Mouse (Mus musculus): Measurements from ENCODE around the gene Actr6. TPM values are rescaled to one million over a fixed set of nuclear protein-coding genes. Genes with fewer than 3 reads are reported as not detected.
"Not testable (repeated sequence)": the region's sequence is repeated elsewhere in the genome, so short reads cannot be mapped to it uniquely, and the experiment has no call there.

Actr6 gene
- polyA plus RNA-seq, 1 experiment: 20.2 TPM

GRCm38 (mm10) chr10:89737887-89738286 lies 5.8 kb upstream of the Actr6 start:
- TF ChIP-seq POLR2A (IDR thresholded peaks at IDR 0.05; ENCODE audit: borderline replicate concordance, extremely low read depth, insufficient read depth, insufficient read length, poor library complexity, severe bottlenecking) (no peak), CTCF (IDR thresholded peaks at IDR 0.05; ENCODE audit: borderline replicate concordance, extremely low read depth, insufficient read depth, insufficient read length) (no peak)
- DNase-seq (ENCODE audit: low read depth): no peak

- TF ChIP-seq POLR2A (IDR thresholded peaks at IDR 0.05; ENCODE audit: borderline replicate concordance, extremely low read depth, insufficient read depth, insufficient read length, poor library complexity, severe bottlenecking) (no peak), CTCF (IDR thresholded peaks at IDR 0.05; ENCODE audit: borderline replicate concordance, extremely low read depth, insufficient read depth, insufficient read length) (no peak)
- DNase-seq (ENCODE audit: low read depth): no peak
Observed at GRCm38 (mm10) chr10:89737092-89737491, 5.0 kb upstream of the Actr6 start.

- peak; percentile 23 for DNase-seq (ENCODE audit: low read depth)
- TF ChIP-seq POLR2A (IDR thresholded peaks at IDR 0.05; ENCODE audit: borderline replicate concordance, extremely low read depth, insufficient read depth, insufficient read length, poor library complexity, severe bottlenecking) (no peak), CTCF (IDR thresholded peaks at IDR 0.05; ENCODE audit: borderline replicate concordance, extremely low read depth, insufficient read depth, insufficient read length) (no peak)
Observed at GRCm38 (mm10) chr10:89731341-89731740, 754 bp downstream of the Actr6 start.

- TF ChIP-seq CTCF (IDR thresholded peaks at IDR 0.05; ENCODE audit: borderline replicate concordance, extremely low read depth, insufficient read depth, insufficient read length): no peak
- no peak for TF ChIP-seq POLR2A (IDR thresholded peaks at IDR 0.05; ENCODE audit: borderline replicate concordance, extremely low read depth, insufficient read depth, insufficient read length, poor library complexity, severe bottlenecking)
- no peak for DNase-seq (ENCODE audit: low read depth)
Observed at GRCm38 (mm10) chr10:89730386-89730785, 1.7 kb downstream of the Actr6 start.

GRCm38 (mm10) chr10:89722247-89723195 lies 9.6 kb downstream of the Actr6 start:
- no peak for DNase-seq (ENCODE audit: low read depth)
- TF ChIP-seq POLR2A (IDR thresholded peaks at IDR 0.05; ENCODE audit: borderline replicate concordance, extremely low read depth, insufficient read depth, insufficient read length, poor library complexity, severe bottlenecking) (no peak), CTCF (IDR thresholded peaks at IDR 0.05; ENCODE audit: borderline replicate concordance, extremely low read depth, insufficient read depth, insufficient read length) (no peak)

GRCm38 (mm10) chr10:89720796-89721195 lies 11.3 kb downstream of the Actr6 start:
- DNase-seq (ENCODE audit: low read depth): no peak
- no peak for TF ChIP-seq CTCF (IDR thresholded peaks at IDR 0.05; ENCODE audit: borderline replicate concordance, extremely low read depth, insufficient read depth, insufficient read length)
- TF ChIP-seq POLR2A (IDR thresholded peaks at IDR 0.05; ENCODE audit: borderline replicate concordance, extremely low read depth, insufficient read depth, insufficient read length, poor library complexity, severe bottlenecking): no peak

- TF ChIP-seq CTCF (IDR thresholded peaks at IDR 0.05; ENCODE audit: borderline replicate concordance, extremely low read depth, insufficient read depth, insufficient read length): no peak
- DNase-seq (ENCODE audit: low read depth): no peak
Observed at GRCm38 (mm10) chr10:89720252-89720651, 11.8 kb downstream of the Actr6 start.

GRCm38 (mm10) chr10:89714910-89715309 lies 17.2 kb downstream of the Actr6 start:
- no peak for DNase-seq (ENCODE audit: low read depth)
- no peak for TF ChIP-seq CTCF (IDR thresholded peaks at IDR 0.05; ENCODE audit: borderline replicate concordance, extremely low read depth, insufficient read depth, insufficient read length)
- TF ChIP-seq POLR2A (IDR thresholded peaks at IDR 0.05; ENCODE audit: borderline replicate concordance, extremely low read depth, insufficient read depth, insufficient read length, poor library complexity, severe bottlenecking): no peak

- peak; percentile 11 for DNase-seq (ENCODE audit: low read depth)
- TF ChIP-seq POLR2A (IDR thresholded peaks at IDR 0.05; ENCODE audit: borderline replicate concordance, extremely low read depth, insufficient read depth, insufficient read length, poor library complexity, severe bottlenecking): no peak
- no peak for TF ChIP-seq CTCF (IDR thresholded peaks at IDR 0.05; ENCODE audit: borderline replicate concordance, extremely low read depth, insufficient read depth, insufficient read length)
Observed at GRCm38 (mm10) chr10:89708720-89709119, 23.4 kb downstream of the Actr6 start.

- TF ChIP-seq POLR2A (IDR thresholded peaks at IDR 0.05; ENCODE audit: borderline replicate concordance, extremely low read depth, insufficient read depth, insufficient read length, poor library complexity, severe bottlenecking) (no peak), CTCF (IDR thresholded peaks at IDR 0.05; ENCODE audit: borderline replicate concordance, extremely low read depth, insufficient read depth, insufficient read length) (no peak)
- peak; percentile 6 for DNase-seq (ENCODE audit: low read depth)
Observed at GRCm38 (mm10) chr10:89707397-89707796, 24.7 kb downstream of the Actr6 start.

- DNase-seq (ENCODE audit: low read depth): no peak
- TF ChIP-seq CTCF (IDR thresholded peaks at IDR 0.05; ENCODE audit: borderline replicate concordance, extremely low read depth, insufficient read depth, insufficient read length) (no peak), POLR2A (IDR thresholded peaks at IDR 0.05; ENCODE audit: borderline replicate concordance, extremely low read depth, insufficient read depth, insufficient read length, poor library complexity, severe bottlenecking) (no peak)
Observed at GRCm38 (mm10) chr10:89703042-89703441, 29.1 kb downstream of the Actr6 start.

- no peak for DNase-seq (ENCODE audit: low read depth)
- TF ChIP-seq CTCF (IDR thresholded peaks at IDR 0.05; ENCODE audit: borderline replicate concordance, extremely low read depth, insufficient read depth, insufficient read length) (no peak), POLR2A (IDR thresholded peaks at IDR 0.05; ENCODE audit: borderline replicate concordance, extremely low read depth, insufficient read depth, insufficient read length, poor library complexity, severe bottlenecking) (no peak)
Observed at GRCm38 (mm10) chr10:89697956-89698355, 34.1 kb downstream of the Actr6 start.

GRCm38 (mm10) chr10:89696270-89696669 lies 35.8 kb downstream of the Actr6 start:
- not testable (repeated sequence) for DNase-seq (ENCODE audit: low read depth)
